Mouse (Mus musculus) small intestine, adult 2 months (tissue): ENCODE measurements around the gene Fgfrl1. TPM values are rescaled to one million over a fixed set of nuclear protein-coding genes. Genes with fewer than 3 reads are reported as not detected.

Source experiments
- H3K27ac ChIP-seq: fragments of 200-500 bp; 2 replicates; pipeline ENCODE4 v1.5.1; 2012; ENCODE audit warnings: low read depth, low read length, control low read depth, inconsistent platforms; ENCODE audit not compliant: insufficient read depth
- H3K27me3 ChIP-seq: fragments of 200-500 bp; 2 replicates; pipeline ENCODE4 v1.6.1; 2012; ENCODE audit warnings: mild to moderate bottlenecking, moderate library complexity, low read length, inconsistent platforms; ENCODE audit not compliant: control insufficient read depth, insufficient read depth
- H3K36me3 ChIP-seq: fragments of 200-500 bp; 2 replicates; pipeline ENCODE4 v1.6.1; 2012; ENCODE audit warnings: mild to moderate bottlenecking, low read length, control low read depth, inconsistent platforms; ENCODE audit not compliant: control insufficient read depth, insufficient read depth
- H3K4me1 ChIP-seq: fragments of 200-500 bp; 2 replicates; pipeline ENCODE4 v1.6.1; 2012; ENCODE audit warnings: low read length, inconsistent platforms, mixed read lengths; ENCODE audit not compliant: control insufficient read depth, insufficient read depth, insufficient read length
- H3K4me3 ChIP-seq: fragments of 200-500 bp; 2 replicates; pipeline ENCODE4 v1.5.1; 2012; ENCODE audit warnings: low read depth, mild to moderate bottlenecking, control low read depth, inconsistent platforms, low read length, moderate library complexity
- CTCF ChIP-seq: fragments of 200-500 bp; IDR thresholded peaks from 2 replicates; pipeline ENCODE4 v1.5.1; 2012; ENCODE audit warnings: low read depth, mild to moderate bottlenecking, control low read depth, inconsistent platforms, low read length, moderate library complexity, mixed read lengths; ENCODE audit not compliant: insufficient replicate concordance, insufficient read length; ENCODE audit errors: extremely low read depth
- POLR2A ChIP-seq: fragments of 200-500 bp; IDR thresholded peaks from 2 replicates; pipeline ENCODE4 v1.6.1; 2012; ENCODE audit warnings: low read depth, mild to moderate bottlenecking, control low read depth, inconsistent platforms, low read length, moderate library complexity
- WGBS: fragments of 180-500 bp; shearing (Covaris S2); methylation state at CpG from one replicate; pipeline ENCODE4 v1.1.7; 2018; 5-methylcytosine and 5-hydroxymethylcytosine counted together
- polyA plus RNA-seq: library from polyadenylated mRNA; depleted of rRNA; stranded (reverse); fragments of >200 nt; gene quantifications from 2 replicates; pipeline ENCODE4 v1.2.3, GENCODE M21; 2012; rRNA removed

Fgfrl1 gene
- polyA plus RNA-seq: 12.1 and 34.1 TPM in 2 replicates

- no peak for TF ChIP-seq POLR2A
- TF ChIP-seq CTCF: peak; percentile 54; the same call in 1 of the 2 replicates
- Histone ChIP-seq H3K36me3 (no peaks in the 10 kb centered on the region), H3K27me3 (no peaks in the 10 kb centered on the region), H3K4me3 (peak within 1 kb of the TSS; percentile 57), H3K27ac (no peak within 1 kb of the TSS; the same call in 1 of the 2 replicates), H3K4me1 (peaks cover 7% of the 10 kb centered on the region)
- WGBS: 2% methylated on average over 16 of the region's 18 CpGs
Observed at GRCm38 (mm10) chr5:108692271-108692670, at the start of gene Fgfrl1. Fgfrl1 (plus strand) TSS chr5:108692382.

- Histone ChIP-seq H3K4me1 (peaks cover 5% of the 10 kb centered on the region; the same call in 1 of the 2 replicates), H3K27me3 (no peaks in the 10 kb centered on the region), H3K36me3 (peaks cover 32% of the 10 kb centered on the region), H3K4me3 (no peak overlapping the region), H3K27ac (no peak overlapping the region)
- TF ChIP-seq POLR2A (no peak), CTCF (no peak)
- 26% methylated on average over 2 of the region's 2 CpGs for WGBS
Observed at GRCm38 (mm10) chr5:108643674-108644073, 48.5 kb upstream of the Fgfrl1 start.

GRCm38 (mm10) chr5:108645651-108646342 lies 46.4 kb upstream of the Fgfrl1 start:
- no peak for TF ChIP-seq POLR2A
- no peak for TF ChIP-seq CTCF
- Histone ChIP-seq H3K27me3 (no peaks in the 10 kb centered on the region), H3K36me3 (peaks cover 51% of the 10 kb centered on the region), H3K4me1 (peaks cover 5% of the 10 kb centered on the region; the same call in 1 of the 2 replicates), H3K27ac (no peak overlapping the region), H3K4me3 (no peak overlapping the region)
- WGBS: 83% methylated on average over 9 of the region's 9 CpGs

GRCm38 (mm10) chr5:108646343-108646660 lies 45.9 kb upstream of the Fgfrl1 start:
- TF ChIP-seq POLR2A: no peak
- no peak for TF ChIP-seq CTCF
- peaks cover 55% of the 10 kb centered on the region for H3K36me3 ChIP-seq
- peaks cover 5% of the 10 kb centered on the region; the same call in 1 of the 2 replicates for H3K4me1 ChIP-seq
- no peak overlapping the region for H3K27ac ChIP-seq
- 77% methylated on average over 3 of the region's 3 CpGs for WGBS
- H3K27me3 ChIP-seq: no peaks in the 10 kb centered on the region
- H3K4me3 ChIP-seq: no peak overlapping the region

- no peak overlapping the region for H3K4me3 ChIP-seq
- WGBS: 95% methylated on average over 2 of the region's 2 CpGs
- peaks cover 5% of the 10 kb centered on the region; the same call in 1 of the 2 replicates for H3K4me1 ChIP-seq
- TF ChIP-seq POLR2A (no peak), CTCF (no peak)
- H3K36me3 ChIP-seq: peaks cover 63% of the 10 kb centered on the region
- H3K27me3 ChIP-seq: no peaks in the 10 kb centered on the region
- no peak overlapping the region for H3K27ac ChIP-seq
Observed at GRCm38 (mm10) chr5:108647311-108647710, 44.9 kb upstream of the Fgfrl1 start.

- TF ChIP-seq CTCF: no peak
- no peak for TF ChIP-seq POLR2A
- Histone ChIP-seq H3K4me1 (peaks cover 5% of the 10 kb centered on the region; the same call in 1 of the 2 replicates), H3K36me3 (peaks cover 70% of the 10 kb centered on the region), H3K27ac (no peak overlapping the region), H3K27me3 (no peaks in the 10 kb centered on the region), H3K4me3 (no peak overlapping the region)
- 89% methylated on average over 2 of the region's 2 CpGs for WGBS
Observed at GRCm38 (mm10) chr5:108647820-108648465, 44.2 kb upstream of the Fgfrl1 start.

- no peak overlapping the region for H3K4me3 ChIP-seq
- TF ChIP-seq POLR2A (no peak), CTCF (no peak)
- peaks cover 81% of the 10 kb centered on the region for H3K36me3 ChIP-seq
- no peaks in the 10 kb centered on the region for H3K27me3 ChIP-seq
- no peak overlapping the region for H3K27ac ChIP-seq
- peaks cover 3% of the 10 kb centered on the region; the same call in 1 of the 2 replicates for H3K4me1 ChIP-seq
- WGBS: 94% methylated on average over 11 of the region's 11 CpGs
Observed at GRCm38 (mm10) chr5:108648937-108649576, 43.1 kb upstream of the Fgfrl1 start.
